Mouse (Mus musculus) testis, adult 2 months (tissue): ENCODE measurements around the gene Calhm5.

Experiments
- CTCF ChIP-seq: fragments of 200-500 bp; IDR thresholded peaks from 2 replicates; pipeline ENCODE4 v1.5.1; 2012; ENCODE audit warnings: low read depth, mild to moderate bottlenecking, inconsistent platforms, low read length, moderate library complexity; ENCODE audit not compliant: control insufficient read depth, insufficient read depth, insufficient replicate concordance
- POLR2A ChIP-seq: fragments of 200-500 bp; IDR thresholded peaks from 2 replicates; pipeline ENCODE4 v1.6.1; 2012; ENCODE audit warnings: low read depth, mild to moderate bottlenecking, inconsistent platforms, low read length, moderate library complexity; ENCODE audit not compliant: control insufficient read depth

DNA sequence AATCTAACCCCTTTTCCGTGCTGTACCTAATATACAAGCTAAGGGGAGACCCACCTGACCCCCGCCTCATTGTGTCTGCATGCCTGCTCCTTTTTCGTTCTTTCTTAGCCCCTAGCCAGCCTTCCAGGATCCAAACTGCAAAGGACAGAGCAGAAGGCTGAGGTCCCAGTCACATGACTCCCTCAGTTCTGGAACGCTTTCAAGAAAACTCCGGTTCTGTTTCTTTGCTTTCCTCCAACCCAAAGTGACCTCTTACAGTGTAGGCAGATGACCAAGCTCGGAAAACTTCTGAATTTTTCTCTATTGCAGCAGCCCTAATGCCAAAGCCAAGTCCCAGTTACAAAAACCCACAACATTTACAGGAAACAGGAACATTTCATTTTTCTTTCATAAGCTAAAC, 32.1 kb upstream of the Calhm5 start:
- TF ChIP-seq POLR2A (no peak), CTCF (no peak)
